Mouse (Mus musculus) ES-E14 (cell line): ENCODE measurements around the gene Mien1.

Experiments
- HCFC1 ChIP-seq: IDR thresholded peaks from 2 replicates; pipeline ENCODE4 v1.6.1; 2012; ENCODE audit warnings: low read length, inconsistent platforms, borderline replicate concordance; ENCODE audit not compliant: insufficient read depth
- ZC3H11A ChIP-seq: IDR thresholded peaks from 2 replicates; pipeline ENCODE4 v1.6.1; 2012; ENCODE audit warnings: low read depth, mild to moderate bottlenecking, inconsistent platforms, low read length, borderline replicate concordance

DNA sequence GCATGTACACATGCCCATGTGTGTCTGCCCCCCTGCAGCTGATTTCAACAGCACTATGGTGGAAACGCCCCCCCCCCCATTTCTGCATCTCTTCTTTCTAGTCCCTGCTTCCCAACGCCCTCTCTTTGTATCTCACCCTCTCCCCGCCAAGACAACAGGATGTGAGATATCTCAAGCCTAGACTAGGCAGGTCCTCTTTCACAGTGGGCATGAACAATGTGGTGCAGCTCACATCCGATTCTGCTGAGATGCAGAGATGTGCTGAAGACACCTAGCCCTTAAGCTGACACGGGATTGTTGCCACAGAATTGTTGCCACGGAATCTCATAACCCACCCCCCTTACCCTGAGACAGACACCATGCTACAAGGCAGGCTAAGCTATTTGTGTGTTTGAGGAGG, 25.7 kb upstream of the Mien1 start:
- no peak for TF ChIP-seq HCFC1
- no peak for TF ChIP-seq ZC3H11A
